Mouse (Mus musculus): ENCODE results near the gene Fggy.

GRCm38 (mm10) chr4:95947896-95948295 is 390.6 kb downstream of the Fggy start:
- no peak for TF ChIP-seq CTCF (IDR thresholded peaks at IDR 0.05; ENCODE audit: control insufficient read depth, insufficient read depth, insufficient replicate concordance, low read depth, low read length)
- no peak for TF ChIP-seq POLR2A (IDR thresholded peaks at IDR 0.05; ENCODE audit: control insufficient read depth, low read depth, low read length)
